Mouse (Mus musculus): ENCODE results near the gene Plekhg2. TPM values are rescaled to one million over a fixed set of nuclear protein-coding genes. Genes with fewer than 3 reads are reported as not detected.

The Plekhg2 gene
- polyA plus RNA-seq, 1 experiment from 2014 or later = 38.8 TPM

DNA sequence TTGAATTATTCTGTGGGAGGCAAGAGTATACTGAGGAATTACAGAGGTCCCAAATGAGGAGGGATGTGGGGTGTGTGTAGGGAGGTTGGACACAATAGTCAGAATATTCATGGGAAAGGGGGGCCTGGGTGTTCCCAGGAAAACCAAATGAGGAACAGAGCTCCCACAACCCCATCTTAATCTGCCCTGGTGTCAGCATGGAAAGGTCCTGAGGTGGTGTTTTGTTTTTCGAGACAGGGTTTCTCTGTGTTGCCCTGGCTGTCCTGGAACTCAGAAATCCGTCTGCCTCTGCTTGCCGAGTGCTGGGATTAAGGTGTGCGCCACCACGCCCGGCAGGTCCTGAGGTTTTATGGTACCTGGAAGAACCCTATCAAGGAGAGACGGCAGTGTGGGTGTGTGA, 14.0 kb downstream of the Plekhg2 start:
- no peaks in the 10 kb centered on the region for H3K27me3 ChIP-seq (ENCODE audit: control insufficient read depth, insufficient read depth, low read length)
- no peak overlapping the region for H3K4me2 ChIP-seq (ENCODE audit: low read depth, low read length)
- H3K4me3 ChIP-seq (ENCODE audit: low read depth, low read length) = no peak overlapping the region
- peaks cover 39% of the 10 kb centered on the region for H3K36me3 ChIP-seq (replicated peaks; ENCODE audit: control insufficient read depth, insufficient read depth, low read depth, low read length)
- no peaks in the 10 kb centered on the region for H3K9me3 ChIP-seq (replicated peaks; ENCODE audit: control insufficient read depth, low read length)
- H3K27ac ChIP-seq (replicated peaks; ENCODE audit: low read depth, low read length) = 0 out of 2 replicates have a peak overlapping the region, but pooled peaks have one; percentile 13
- WGBS = 64% methylated on average over 7 of the region's 7 CpGs
- no peak overlapping the region for H3K9ac ChIP-seq (replicated peaks; ENCODE audit: low read length)
- DNase-seq (ENCODE audit: low spot score) (no peak), ATAC-seq (replicated peaks; ENCODE audit: insufficient number of reproducible peaks, low FRiP score, low TSS enrichment, low read depth) (no peak)
- H3K4me1 ChIP-seq (ENCODE audit: control insufficient read depth, insufficient read depth, low read length) = peaks cover 5% of the 10 kb centered on the region

DNA sequence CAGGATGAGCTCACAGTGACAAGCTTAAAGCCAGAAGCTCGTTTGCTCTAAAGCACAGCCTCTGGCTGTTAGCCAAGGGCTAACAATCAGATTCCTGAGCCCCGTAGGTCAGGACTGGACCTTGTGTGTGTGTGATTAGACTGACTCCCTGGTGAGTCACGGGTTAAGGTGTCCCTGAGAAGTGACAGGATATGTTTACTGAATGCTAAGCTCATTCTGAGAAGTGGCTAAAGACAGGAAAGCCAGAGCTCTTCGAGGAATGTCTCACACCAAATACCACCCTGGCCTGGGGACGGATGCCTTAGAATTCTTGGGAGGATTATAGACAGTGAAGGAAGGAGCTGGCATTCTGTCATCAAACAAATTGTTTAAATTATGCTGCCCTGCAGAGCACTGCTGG, 14.4 kb downstream of the Plekhg2 start:
- peaks cover 43% of the 10 kb centered on the region for H3K36me3 ChIP-seq (replicated peaks; ENCODE audit: control insufficient read depth, insufficient read depth, low read depth, low read length)
- ATAC-seq (replicated peaks; ENCODE audit: insufficient number of reproducible peaks, low FRiP score, low TSS enrichment, low read depth) (no peak), DNase-seq (ENCODE audit: low spot score) (no peak)
- H3K27me3 ChIP-seq (ENCODE audit: control insufficient read depth, insufficient read depth, low read length) = no peaks in the 10 kb centered on the region
- 5% methylated on average over 5 of the region's 5 CpGs for WGBS
- H3K9me3 ChIP-seq (replicated peaks; ENCODE audit: control insufficient read depth, low read length) = no peaks in the 10 kb centered on the region
- H3K4me3 ChIP-seq (ENCODE audit: low read depth, low read length) = no peak overlapping the region
- H3K9ac ChIP-seq (replicated peaks; ENCODE audit: low read length) = no peak overlapping the region
- peaks cover 5% of the 10 kb centered on the region for H3K4me1 ChIP-seq (ENCODE audit: control insufficient read depth, insufficient read depth, low read length)
- no peak overlapping the region for H3K4me2 ChIP-seq (ENCODE audit: low read depth, low read length)
- 0 out of 2 replicates have a peak overlapping the region, but pooled peaks have one; percentile 20 for H3K27ac ChIP-seq (replicated peaks; ENCODE audit: low read depth, low read length)

DNA sequence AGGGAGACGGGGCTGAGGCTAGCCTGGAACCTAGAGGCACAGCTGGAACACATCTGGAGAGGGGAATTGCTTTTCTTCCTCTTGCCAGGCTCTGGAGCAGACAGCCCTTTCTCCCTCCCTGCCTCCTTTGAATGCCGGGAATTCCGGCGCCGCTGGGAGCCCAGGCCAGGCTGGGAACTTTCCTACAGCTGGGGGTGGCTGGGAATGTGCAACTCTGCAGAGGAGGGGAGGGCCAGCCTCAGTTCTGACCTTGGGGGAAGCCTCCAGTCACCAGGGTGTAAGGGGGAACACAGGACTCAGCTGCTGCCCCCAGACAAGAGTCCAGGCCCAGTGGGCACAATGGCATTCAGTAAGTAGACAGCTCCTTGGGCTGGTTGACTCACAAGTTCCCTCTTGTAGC, 15.4 kb downstream of the Plekhg2 start:
- ATAC-seq (replicated peaks; ENCODE audit: insufficient number of reproducible peaks, low FRiP score, low TSS enrichment, low read depth) (peak; percentile 46; the same call in 1 of the 2 replicates), DNase-seq (ENCODE audit: low spot score) (peak; percentile 71)
- Histone ChIP-seq H3K36me3 (replicated peaks; ENCODE audit: control insufficient read depth, insufficient read depth, low read depth, low read length) (peaks cover 35% of the 10 kb centered on the region), H3K9me3 (replicated peaks; ENCODE audit: control insufficient read depth, low read length) (no peaks in the 10 kb centered on the region), H3K9ac (replicated peaks; ENCODE audit: low read length) (0 out of 2 replicates have a peak overlapping the region, but pooled peaks have one; percentile 22), H3K4me1 (ENCODE audit: control insufficient read depth, insufficient read depth, low read length) (peaks cover 5% of the 10 kb centered on the region), H3K4me3 (ENCODE audit: low read depth, low read length) (no peak overlapping the region), H3K4me2 (ENCODE audit: low read depth, low read length) (no peak overlapping the region; the same call in 1 of the 2 replicates), H3K27me3 (ENCODE audit: control insufficient read depth, insufficient read depth, low read length) (no peaks in the 10 kb centered on the region), H3K27ac (replicated peaks; ENCODE audit: low read depth, low read length) (no peak overlapping the region)
- 6% methylated on average over 5 of the region's 5 CpGs for WGBS

DNA sequence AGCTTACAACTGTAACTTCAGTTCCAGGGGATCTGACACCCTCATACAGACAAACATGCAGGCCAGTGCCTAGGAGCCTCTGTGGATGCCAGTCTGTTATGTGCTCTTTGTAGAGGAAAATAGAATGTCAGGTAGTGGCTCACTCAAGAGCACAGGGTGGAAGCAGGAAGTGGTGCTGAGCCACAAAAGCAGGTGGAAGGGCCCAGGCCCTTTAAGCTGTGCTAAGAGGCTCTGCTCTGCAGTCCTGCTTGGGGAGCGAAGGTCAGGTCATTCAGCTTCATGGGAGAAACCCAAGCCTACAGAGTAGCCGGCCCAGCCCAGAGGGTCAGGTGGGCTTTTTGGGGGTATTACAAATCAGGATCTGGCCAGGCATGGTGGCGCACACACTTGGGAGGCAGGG, 17.2 kb downstream of the Plekhg2 start:
- WGBS = 90% methylated on average over 3 of the region's 3 CpGs
- Histone ChIP-seq H3K9ac (replicated peaks; ENCODE audit: low read length) (no peak overlapping the region), H3K4me2 (ENCODE audit: low read depth, low read length) (no peak overlapping the region), H3K27me3 (ENCODE audit: control insufficient read depth, insufficient read depth, low read length) (no peaks in the 10 kb centered on the region), H3K36me3 (replicated peaks; ENCODE audit: control insufficient read depth, insufficient read depth, low read depth, low read length) (peaks cover 21% of the 10 kb centered on the region), H3K4me1 (ENCODE audit: control insufficient read depth, insufficient read depth, low read length) (peaks cover 5% of the 10 kb centered on the region), H3K9me3 (replicated peaks; ENCODE audit: control insufficient read depth, low read length) (no peaks in the 10 kb centered on the region), H3K4me3 (ENCODE audit: low read depth, low read length) (no peak overlapping the region), H3K27ac (replicated peaks; ENCODE audit: low read depth, low read length) (no peak overlapping the region)
- ATAC-seq (replicated peaks; ENCODE audit: insufficient number of reproducible peaks, low FRiP score, low TSS enrichment, low read depth) = no peak
- no peak for DNase-seq (ENCODE audit: low spot score)

GRCm38 (mm10) chr7:28354596-28354995, 17.8 kb downstream of the Plekhg2 start:
- WGBS = 91% methylated on average over 3 of the region's 3 CpGs
- Histone ChIP-seq H3K9ac (replicated peaks; ENCODE audit: low read length) (no peak overlapping the region), H3K4me1 (ENCODE audit: control insufficient read depth, insufficient read depth, low read length) (peaks cover 5% of the 10 kb centered on the region), H3K4me2 (ENCODE audit: low read depth, low read length) (no peak overlapping the region), H3K4me3 (ENCODE audit: low read depth, low read length) (no peak overlapping the region), H3K27ac (replicated peaks; ENCODE audit: low read depth, low read length) (no peak overlapping the region), H3K36me3 (replicated peaks; ENCODE audit: control insufficient read depth, insufficient read depth, low read depth, low read length) (peaks cover 15% of the 10 kb centered on the region), H3K9me3 (replicated peaks; ENCODE audit: control insufficient read depth, low read length) (no peaks in the 10 kb centered on the region), H3K27me3 (ENCODE audit: control insufficient read depth, insufficient read depth, low read length) (no peaks in the 10 kb centered on the region)
- ATAC-seq (replicated peaks; ENCODE audit: insufficient number of reproducible peaks, low FRiP score, low TSS enrichment, low read depth) = no peak
- DNase-seq (ENCODE audit: low spot score) = no peak

GRCm38 (mm10) chr7:28354113-28354581, 18.3 kb downstream of the Plekhg2 start:
- no peak overlapping the region for H3K27ac ChIP-seq (replicated peaks; ENCODE audit: low read depth, low read length)
- DNase-seq (ENCODE audit: low spot score) = no peak
- no peak overlapping the region for H3K4me2 ChIP-seq (ENCODE audit: low read depth, low read length)
- H3K36me3 ChIP-seq (replicated peaks; ENCODE audit: control insufficient read depth, insufficient read depth, low read depth, low read length) = peaks cover 13% of the 10 kb centered on the region
- 93% methylated on average over 3 of the region's 3 CpGs for WGBS
- peaks cover 5% of the 10 kb centered on the region for H3K4me1 ChIP-seq (ENCODE audit: control insufficient read depth, insufficient read depth, low read length)
- H3K27me3 ChIP-seq (ENCODE audit: control insufficient read depth, insufficient read depth, low read length) = no peaks in the 10 kb centered on the region
- ATAC-seq (replicated peaks; ENCODE audit: insufficient number of reproducible peaks, low FRiP score, low TSS enrichment, low read depth) = no peak
- H3K9ac ChIP-seq (replicated peaks; ENCODE audit: low read length) = no peak overlapping the region
- no peak overlapping the region for H3K4me3 ChIP-seq (ENCODE audit: low read depth, low read length)
- H3K9me3 ChIP-seq (replicated peaks; ENCODE audit: control insufficient read depth, low read length) = no peaks in the 10 kb centered on the region

GRCm38 (mm10) chr7:28353267-28353666, 19.1 kb downstream of the Plekhg2 start:
- Histone ChIP-seq H3K36me3 (replicated peaks; ENCODE audit: control insufficient read depth, insufficient read depth, low read depth, low read length) (peaks cover 13% of the 10 kb centered on the region), H3K9me3 (replicated peaks; ENCODE audit: control insufficient read depth, low read length) (no peaks in the 10 kb centered on the region), H3K4me1 (ENCODE audit: control insufficient read depth, insufficient read depth, low read length) (peaks cover 5% of the 10 kb centered on the region), H3K27ac (replicated peaks; ENCODE audit: low read depth, low read length) (no peak overlapping the region), H3K4me2 (ENCODE audit: low read depth, low read length) (no peak overlapping the region), H3K9ac (replicated peaks; ENCODE audit: low read length) (no peak overlapping the region), H3K4me3 (ENCODE audit: low read depth, low read length) (no peak overlapping the region), H3K27me3 (ENCODE audit: control insufficient read depth, insufficient read depth, low read length) (no peaks in the 10 kb centered on the region)
- 95% methylated on average over 2 of the region's 2 CpGs for WGBS
- DNase-seq (ENCODE audit: low spot score) (no peak), ATAC-seq (replicated peaks; ENCODE audit: insufficient number of reproducible peaks, low FRiP score, low TSS enrichment, low read depth) (no peak)

GRCm38 (mm10) chr7:28351676-28352191, 20.7 kb downstream of the Plekhg2 start:
- Histone ChIP-seq H3K4me3 (ENCODE audit: low read depth, low read length) (peak overlapping the region; percentile 94), H3K4me2 (ENCODE audit: low read depth, low read length) (peak overlapping the region; percentile 79), H3K9me3 (replicated peaks; ENCODE audit: control insufficient read depth, low read length) (no peaks in the 10 kb centered on the region), H3K36me3 (replicated peaks; ENCODE audit: control insufficient read depth, insufficient read depth, low read depth, low read length) (peaks cover 13% of the 10 kb centered on the region), H3K27me3 (ENCODE audit: control insufficient read depth, insufficient read depth, low read length) (no peaks in the 10 kb centered on the region), H3K4me1 (ENCODE audit: control insufficient read depth, insufficient read depth, low read length) (no peaks in the 10 kb centered on the region), H3K27ac (replicated peaks; ENCODE audit: low read depth, low read length) (no peak overlapping the region), H3K9ac (replicated peaks; ENCODE audit: low read length) (peak overlapping the region; percentile 97)
- DNase-seq (ENCODE audit: low spot score) (no peak), ATAC-seq (replicated peaks; ENCODE audit: insufficient number of reproducible peaks, low FRiP score, low TSS enrichment, low read depth) (no peak)
- 36% methylated on average over 4 of the region's 4 CpGs for WGBS
